8 mouse cellular contexts compared by ENCODE assay signal in genomic region chr15:79834130-79834880, GRCm38 (mm10). TPM values are rescaled to one million over a fixed set of nuclear protein-coding genes. Genes with fewer than 3 reads are reported as not detected.
A peak's percentile ranks its signal among the peaks of the same experiment; 100 is the strongest.
DNase-seq lines count a peak whose midpoint lies in the region; ATAC-seq and TF ChIP-seq lines count a peak whose summit lies in the region.

Gene Npcd (minus strand): TSS chr15:79834237.
Gene Cbx6 (minus strand): TSS chr15:79834688.

- TF ChIP-seq CTCF in ES-Bruce4 (IDR thresholded peaks at IDR 0.05; ENCODE audit: low read depth, low read length): no peak
- no peak for TF ChIP-seq CTCF in heart, postnatal 0 days (IDR thresholded peaks at IDR 0.05; ENCODE audit: low read depth)

- H3K9me3 ChIP-seq in ES-Bruce4 (replicated peaks; ENCODE audit: control insufficient read depth, insufficient read depth, low read length, poor library complexity, severe bottlenecking): no peaks in the 10 kb centered on the region
- H3K9me3 ChIP-seq in forebrain, embryonic 12.5 days: no peaks in the 10 kb centered on the region
- H3K9me3 ChIP-seq in heart, postnatal 0 days (replicated peaks; ENCODE audit: control insufficient read depth, low read length): no peaks in the 10 kb centered on the region
- no peaks in the 10 kb centered on the region for H3K9me3 ChIP-seq in liver, embryonic 15.5 days (replicated peaks)
- no peaks in the 10 kb centered on the region for H3K9me3 ChIP-seq in neural tube, embryonic 13.5 days

- no peaks in the 10 kb centered on the region for H3K4me1 ChIP-seq in ES-Bruce4 (ENCODE audit: control insufficient read depth, insufficient read depth, low read length)
- peaks cover 50% of the 10 kb centered on the region for H3K4me1 ChIP-seq in forebrain, embryonic 12.5 days
- peaks cover 12% of the 10 kb centered on the region for H3K4me1 ChIP-seq in heart, postnatal 0 days (ENCODE audit: control insufficient read depth, insufficient read depth)
- peaks cover 34% of the 10 kb centered on the region for H3K4me1 ChIP-seq in liver, embryonic 15.5 days (replicated peaks)
- H3K4me1 ChIP-seq in neural tube, embryonic 13.5 days (replicated peaks): peaks cover 55% of the 10 kb centered on the region

- H3K36me3 ChIP-seq in ES-Bruce4 (ENCODE audit: control insufficient read depth, insufficient read depth, low read length, poor library complexity, severe bottlenecking): no peaks in the 10 kb centered on the region; the same call in 1 of the 2 replicates
- H3K36me3 ChIP-seq in forebrain, embryonic 12.5 days (replicated peaks): peaks cover 6% of the 10 kb centered on the region; the same call in 1 of the 2 replicates
- 0 out of 2 replicates have a peak, but pooled peaks cover 3% of the 10 kb centered on the region for H3K36me3 ChIP-seq in heart, postnatal 0 days (replicated peaks; ENCODE audit: control insufficient read depth, insufficient read depth, low read length)
- H3K36me3 ChIP-seq in liver, embryonic 15.5 days (replicated peaks): 0 out of 2 replicates have a peak, but pooled peaks cover 5% of the 10 kb centered on the region
- H3K36me3 ChIP-seq in neural tube, embryonic 13.5 days: peaks cover 8% of the 10 kb centered on the region; the same call in 1 of the 2 replicates

- no peaks in the 10 kb centered on the region for H3K27me3 ChIP-seq in ES-Bruce4 (ENCODE audit: control insufficient read depth, insufficient read depth, low read length, poor library complexity, severe bottlenecking)
- H3K27me3 ChIP-seq in forebrain, embryonic 12.5 days: 0 out of 2 replicates have a peak, but pooled peaks cover 5% of the 10 kb centered on the region
- H3K27me3 ChIP-seq in heart, postnatal 0 days (ENCODE audit: control insufficient read depth, insufficient read depth, low read length): no peaks in the 10 kb centered on the region
- H3K27me3 ChIP-seq in liver, embryonic 15.5 days: peaks cover 11% of the 10 kb centered on the region; the same call in 1 of the 2 replicates
- no peaks in the 10 kb centered on the region for H3K27me3 ChIP-seq in neural tube, embryonic 13.5 days

- 2% methylated on average over 53 of the region's 58 CpGs for WGBS in forebrain, embryonic 12.5 days
- 2% methylated on average over 40 of the region's 58 CpGs for WGBS in heart, postnatal 0 days
- 2% methylated on average over 58 of the region's 58 CpGs for WGBS in liver, embryonic 15.5 days (ENCODE audit: insufficient replicate concordance)
- WGBS in neural tube, embryonic 13.5 days: under 1% methylated on average over 58 of the region's 58 CpGs

- peak within 1 kb of the TSS; percentile 96 for H3K4me3 ChIP-seq in ES-Bruce4 (ENCODE audit: low read depth, low read length)
- H3K4me3 ChIP-seq in forebrain, embryonic 12.5 days (replicated peaks): peak within 1 kb of the TSS; percentile 65
- H3K4me3 ChIP-seq in heart, postnatal 0 days (ENCODE audit: low read depth, low read length): peak within 1 kb of the TSS; percentile 91
- peak within 1 kb of the TSS; percentile 77 for H3K4me3 ChIP-seq in liver, embryonic 15.5 days (replicated peaks)
- peak within 1 kb of the TSS; percentile 82 for H3K4me3 ChIP-seq in neural tube, embryonic 13.5 days

- no peak for TF ChIP-seq POLR2A in ES-Bruce4 (IDR thresholded peaks at IDR 0.05; ENCODE audit: insufficient read depth, low read length)

- peak within 1 kb of the TSS; percentile 95 for H3K4me2 ChIP-seq in forebrain, embryonic 12.5 days
- H3K4me2 ChIP-seq in heart, postnatal 0 days (ENCODE audit: low read depth, low read length): peak within 1 kb of the TSS; percentile 93
- H3K4me2 ChIP-seq in liver, embryonic 15.5 days: peak within 1 kb of the TSS; percentile 91
- peak within 1 kb of the TSS; percentile 95 for H3K4me2 ChIP-seq in neural tube, embryonic 13.5 days

- no peak within 1 kb of the TSS for H3K27ac ChIP-seq in ES-Bruce4 (ENCODE audit: insufficient read depth, low read length)
- H3K27ac ChIP-seq in forebrain, embryonic 12.5 days: peak within 1 kb of the TSS; percentile 96
- H3K27ac ChIP-seq in heart, postnatal 0 days (ENCODE audit: low read depth): peak within 1 kb of the TSS; percentile 85
- H3K27ac ChIP-seq in liver, embryonic 15.5 days (replicated peaks): peak within 1 kb of the TSS; percentile 59; the same call in 1 of the 2 replicates
- peak within 1 kb of the TSS; percentile 98 for H3K27ac ChIP-seq in neural tube, embryonic 13.5 days (replicated peaks)

- DNase-seq in c-Kit-positive CD71-positive TER-119-positive erythroid progenitor cells, embryonic 14.5 days (ENCODE audit: low spot score): peak; percentile 55
- peak; percentile 94 for DNase-seq in heart, postnatal 0 days (ENCODE audit: low spot score)
- DNase-seq in kidney, postnatal 36 days: peak; percentile 96 to 100
- DNase-seq in telencephalon, adult 2 months (ENCODE audit: low read depth, low spot score): peak; percentile 92

- peak within 1 kb of the TSS; percentile 84 for H3K9ac ChIP-seq in ES-Bruce4 (ENCODE audit: low read depth, poor library complexity, severe bottlenecking)
- H3K9ac ChIP-seq in forebrain, embryonic 12.5 days: peak within 1 kb of the TSS; percentile 85
- peak within 1 kb of the TSS; percentile 85 for H3K9ac ChIP-seq in heart, postnatal 0 days (replicated peaks; ENCODE audit: low read depth, low read length)
- H3K9ac ChIP-seq in liver, embryonic 15.5 days: peak within 1 kb of the TSS; percentile 73
- H3K9ac ChIP-seq in neural tube, embryonic 13.5 days: peak within 1 kb of the TSS; percentile 93

- peak; percentile 90 for ATAC-seq in forebrain, embryonic 12.5 days (ENCODE audit: low FRiP score)
- peak; percentile 90 for ATAC-seq in heart, postnatal 0 days (ENCODE audit: insufficient read depth, low read depth)
- ATAC-seq in liver, embryonic 15.5 days (ENCODE audit: insufficient read depth): peak; percentile 89
- peak; percentile 92 for ATAC-seq in neural tube, embryonic 13.5 days (ENCODE audit: low read depth)

- TF ChIP-seq EP300 in ES-Bruce4 (IDR thresholded peaks at IDR 0.05; ENCODE audit: insufficient read depth, low read depth, low read length): 0 out of 2 replicates have a peak, but pooled peaks have one; percentile 5
- TF ChIP-seq EP300 in heart, postnatal 0 days (IDR thresholded peaks at IDR 0.05; ENCODE audit: low read depth): no peak

RNA-seq across cellular contexts. Expression of gene Npcd, which starts in this region (rescaled TPM):
- 1.2 TPM in 1 of 2 replicates, not detected in the other for polyA plus RNA-seq in ES-Bruce4 (2011; ENCODE audit: insufficient read depth, insufficient read length, low read depth, missing spikeins)
- 0.87 TPM in 1 of 2 replicates, not detected in the other for polyA plus RNA-seq in forebrain, embryonic 12.5 days (2016; fragmentation: Nextera tagmentation; extraction: Ambion mirVana)
- 1.9 and 8.7 TPM in 2 replicates for total RNA-seq in heart, postnatal 0 days (2014; rRNA removed; ENCODE audit: low replicate concordance)
- not detected in 2 replicates for polyA plus RNA-seq in heart, postnatal 0 days (2015; fragmentation: Nextera tagmentation; extraction: Ambion mirVana)
- polyA plus RNA-seq in liver, embryonic 15.5 days (2015; fragmentation: Nextera tagmentation; extraction: Ambion mirVana): not detected in 2 replicates
- 0.90 TPM in 1 of 2 replicates, not detected in the other for polyA plus RNA-seq in neural tube, embryonic 13.5 days (2015; fragmentation: Nextera tagmentation; extraction: Ambion mirVana)

RNA-seq across cellular contexts. Expression of gene Cbx6, which starts in this region (rescaled TPM):
- 25.7 and 28.7 TPM in 2 replicates for polyA plus RNA-seq in ES-Bruce4 (2011; ENCODE audit: insufficient read depth, insufficient read length, low read depth, missing spikeins)
- 31.1 and 31.5 TPM in 2 replicates for polyA plus RNA-seq in forebrain, embryonic 12.5 days (2016; fragmentation: Nextera tagmentation; extraction: Ambion mirVana)
- 47.3 and 51.8 TPM in 2 replicates for total RNA-seq in heart, postnatal 0 days (2014; rRNA removed; ENCODE audit: low replicate concordance)
- polyA plus RNA-seq in heart, postnatal 0 days (2015; fragmentation: Nextera tagmentation; extraction: Ambion mirVana): 24.9 and 25.6 TPM in 2 replicates
- polyA plus RNA-seq in liver, embryonic 15.5 days (2015; fragmentation: Nextera tagmentation; extraction: Ambion mirVana): 6.7 and 8.1 TPM in 2 replicates
- 39.8 and 42.0 TPM in 2 replicates for polyA plus RNA-seq in neural tube, embryonic 13.5 days (2015; fragmentation: Nextera tagmentation; extraction: Ambion mirVana)
